Mouse (Mus musculus): ENCODE results near the gene Med31. TPM values are rescaled to one million over a fixed set of nuclear protein-coding genes. Genes with fewer than 3 reads are reported as not detected.
A peak's percentile ranks its signal among the peaks of the same experiment; 100 is the strongest.
"Not testable (repeated sequence)": the region's sequence is repeated elsewhere in the genome, so short reads cannot be mapped to it uniquely, and the experiment has no call there.

The Med31 gene
- total RNA-seq, 2 experiments from 2014 or later = 14.7 to 14.8 TPM

DNA sequence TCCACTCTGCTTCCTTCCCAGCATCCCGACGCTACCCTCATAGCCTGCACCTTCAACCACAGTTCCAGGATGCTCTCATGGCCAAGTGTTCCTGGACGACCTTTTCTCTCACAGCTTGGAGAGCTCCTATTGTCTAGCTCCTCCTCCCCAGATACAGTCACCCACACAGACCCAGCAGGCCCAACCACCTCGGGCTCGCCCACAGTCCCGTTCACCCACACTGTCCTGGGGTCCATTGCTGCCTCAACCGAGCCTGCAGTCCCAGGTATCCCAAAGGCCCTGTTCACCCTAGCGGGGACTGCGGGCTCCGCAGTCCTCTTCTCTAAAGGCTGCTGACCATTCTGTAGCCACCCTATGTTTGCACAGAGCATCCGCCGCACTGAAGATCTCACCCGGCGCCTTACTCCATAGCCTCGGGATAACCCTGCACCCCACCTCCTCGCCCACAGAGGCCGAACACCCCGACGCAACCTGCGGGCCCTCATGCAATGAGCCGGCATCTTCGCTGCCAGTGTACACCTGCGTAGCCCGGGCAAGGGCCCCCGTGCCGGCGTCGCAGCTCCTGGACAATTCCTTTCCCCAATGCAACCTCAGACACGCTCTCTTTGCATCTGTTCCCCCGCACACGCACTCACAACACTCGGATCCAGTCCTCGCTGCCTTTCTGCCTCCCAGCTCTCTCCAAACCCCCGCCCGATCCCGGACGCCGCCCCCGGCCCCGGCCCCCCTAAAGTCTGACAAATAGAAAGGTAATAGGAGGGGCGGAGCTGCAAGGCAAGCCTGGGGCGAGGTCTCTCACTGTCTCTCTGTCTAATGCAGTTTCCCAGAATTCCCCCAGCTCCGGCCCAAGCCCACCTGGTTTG is 8.8 kb downstream of the Med31 start, which contains the start of gene Gm43951:
Gene Gm43951, minus strand, starts transcription at position 500 of the 863 bp plus-strand sequence.
- no peak for DNase-seq (ENCODE audit: low spot score in 2 of 2)

DNA sequence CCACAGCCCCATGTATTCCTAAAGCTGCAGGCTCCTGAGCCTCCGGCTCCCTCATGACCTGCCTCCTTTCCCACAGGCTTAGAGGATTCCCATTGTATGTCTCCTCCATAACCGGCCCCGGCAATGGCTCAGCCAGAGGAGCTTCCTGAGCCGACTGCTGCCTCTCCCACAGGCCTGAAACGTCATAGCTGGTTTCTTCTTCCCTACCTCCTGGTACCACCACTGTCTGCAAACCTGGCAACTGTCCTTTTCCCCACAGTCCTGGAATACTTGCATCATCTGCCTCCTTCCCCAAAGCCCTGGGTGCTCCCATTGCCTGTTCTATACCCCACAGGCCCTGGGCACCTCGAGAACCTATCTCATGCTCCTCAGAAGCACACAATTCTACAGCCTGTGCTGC is 10.1 kb downstream of the Med31 start:
- DNase-seq (ENCODE audit: low spot score in 2 of 2) = no peak

DNA sequence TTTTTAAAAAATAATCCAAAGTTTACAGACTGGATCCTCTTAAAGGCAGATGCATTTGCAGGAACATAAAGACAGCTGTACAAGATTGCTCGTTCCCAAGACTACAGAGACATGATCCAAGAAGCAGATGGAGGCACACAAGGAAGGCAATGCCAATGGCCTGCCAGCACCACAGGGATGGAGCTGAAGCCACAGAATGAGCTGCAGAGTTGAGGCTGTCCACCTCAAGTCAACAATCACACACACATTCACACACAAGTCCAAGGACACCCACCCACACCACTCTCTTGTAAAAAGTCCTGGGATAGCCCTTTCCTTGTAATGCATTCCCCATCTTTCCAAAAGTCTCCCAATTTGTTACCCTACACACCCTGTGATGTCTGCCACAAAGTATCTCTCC is 12.0 kb downstream of the Med31 start:
- DNase-seq (ENCODE audit: low spot score in 2 of 2) = no peak

DNA sequence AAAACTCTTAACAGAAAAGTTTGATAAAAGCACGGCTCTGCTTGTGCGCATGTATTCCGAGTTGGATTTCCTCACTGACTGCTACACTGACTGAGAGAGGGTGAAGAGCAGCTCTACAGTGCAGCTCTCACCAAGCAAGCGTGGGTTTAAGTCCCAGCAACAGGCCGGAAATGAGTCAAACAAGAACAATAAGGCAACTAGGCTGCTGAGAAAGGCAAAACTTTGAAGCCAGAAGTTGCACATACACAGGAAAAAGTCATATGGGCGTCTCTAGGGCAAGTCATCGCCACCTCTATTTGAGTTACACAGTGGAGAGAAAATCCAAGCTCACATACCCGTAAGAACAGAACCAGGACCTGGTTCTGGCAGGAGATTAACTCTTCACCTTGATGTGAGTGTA is 18.9 kb downstream of the Med31 start:
- no peak for DNase-seq (ENCODE audit: low spot score in 2 of 2)

DNA sequence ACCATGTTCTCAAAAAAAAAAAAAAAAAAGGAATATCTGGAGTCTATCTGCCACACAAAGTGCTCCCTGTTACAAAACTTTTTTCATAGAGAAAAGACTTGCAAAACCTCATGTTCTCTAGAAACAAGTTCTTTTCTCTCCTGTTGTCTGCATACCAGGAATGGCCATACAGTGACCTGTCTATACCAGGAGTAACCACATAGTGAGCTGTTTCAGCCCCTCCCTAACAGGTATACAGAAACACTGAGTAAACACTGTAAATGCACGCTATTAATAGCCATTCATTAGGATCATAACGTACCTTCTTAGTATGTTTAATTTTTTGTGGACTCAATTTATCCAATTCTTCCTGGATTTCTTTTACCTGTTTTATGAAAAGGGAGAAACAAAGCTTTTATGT is 21.1 kb downstream of the Med31 start:
- DNase-seq (ENCODE audit: low spot score in 2 of 2) = no peak

DNA sequence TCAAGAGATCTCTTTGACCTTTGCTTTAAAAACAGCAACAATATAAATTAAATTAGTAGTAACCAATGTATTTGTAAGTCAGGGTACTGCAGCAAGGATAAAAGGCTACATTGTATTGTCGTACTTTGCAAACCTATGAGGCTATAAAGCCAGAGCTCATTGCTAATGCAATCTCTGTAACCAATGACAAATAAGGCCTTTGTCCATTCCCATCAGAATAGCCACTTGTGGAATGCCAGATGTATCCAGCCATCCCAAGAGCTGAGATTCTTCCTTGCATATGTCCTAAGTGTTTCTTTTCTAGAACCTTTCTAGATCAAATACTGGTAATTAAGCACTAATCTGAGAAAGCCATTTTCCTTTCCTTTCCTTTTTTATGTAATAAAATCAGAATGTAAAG is 24.5 kb downstream of the Med31 start:
- no peak for DNase-seq (ENCODE audit: low spot score in 2 of 2)

DNA sequence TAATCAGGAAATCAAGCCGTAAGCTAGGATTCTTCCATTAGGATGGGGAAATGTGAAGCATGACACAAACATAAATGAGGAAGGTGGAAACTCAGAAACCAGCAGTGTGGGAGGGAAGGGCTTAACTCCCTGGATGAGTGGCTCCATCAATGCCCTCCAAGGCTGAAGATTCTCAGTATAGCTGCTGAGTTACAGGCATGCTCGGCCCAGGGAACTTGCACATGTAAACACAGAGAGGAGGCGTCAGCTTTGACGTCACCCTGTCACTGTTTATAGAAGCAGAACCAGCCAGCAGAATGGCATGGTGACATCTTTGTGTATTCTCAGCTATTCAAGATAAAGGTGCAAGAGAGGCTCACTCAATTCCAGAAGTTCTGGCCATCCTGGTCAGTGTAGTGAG is 31.1 kb downstream of the Med31 start:
- no peak for DNase-seq (ENCODE audit: low spot score in 2 of 2)

DNA sequence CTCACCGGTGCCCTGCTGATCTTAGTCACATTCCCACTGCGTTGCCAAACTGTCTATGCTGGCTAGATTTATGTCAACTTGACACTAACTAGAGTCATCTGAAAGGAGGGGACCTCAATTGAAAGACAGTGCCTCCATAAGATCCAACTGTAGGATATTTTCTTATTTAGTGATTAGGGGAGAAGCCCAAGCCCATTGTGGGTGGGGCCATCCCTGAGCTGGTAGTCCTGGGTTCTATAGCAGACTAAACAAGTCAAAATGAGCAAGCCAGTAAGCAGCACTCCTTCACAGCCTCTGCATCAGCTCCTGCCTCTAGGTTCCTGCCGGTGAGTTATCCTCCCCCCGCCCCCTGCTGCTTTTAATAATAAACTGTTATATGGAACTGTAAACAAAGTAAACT is 34.3 kb downstream of the Med31 start:
- DNase-seq (ENCODE audit: low spot score in 2 of 2) = no peak

DNA sequence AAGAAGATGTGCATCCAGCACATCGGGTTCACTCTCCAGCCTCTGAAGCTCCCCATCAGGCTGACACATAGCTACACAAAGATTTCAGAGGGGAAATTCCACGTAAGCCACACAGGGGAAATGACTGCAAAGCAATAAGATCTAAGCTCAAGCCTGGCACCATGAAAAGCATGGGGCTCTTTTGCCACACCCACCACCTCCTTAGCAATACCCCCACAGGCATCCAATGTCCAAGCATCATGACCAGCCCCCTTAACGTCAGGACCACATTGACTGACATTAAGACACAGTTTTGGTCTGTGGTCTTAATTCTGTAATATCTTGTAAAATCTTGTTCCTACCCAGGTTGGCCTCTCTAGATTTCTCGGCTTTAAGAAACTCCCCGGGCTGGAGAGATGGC is 34.8 kb downstream of the Med31 start:
- DNase-seq (ENCODE audit: low spot score in 2 of 2) = no peak

DNA sequence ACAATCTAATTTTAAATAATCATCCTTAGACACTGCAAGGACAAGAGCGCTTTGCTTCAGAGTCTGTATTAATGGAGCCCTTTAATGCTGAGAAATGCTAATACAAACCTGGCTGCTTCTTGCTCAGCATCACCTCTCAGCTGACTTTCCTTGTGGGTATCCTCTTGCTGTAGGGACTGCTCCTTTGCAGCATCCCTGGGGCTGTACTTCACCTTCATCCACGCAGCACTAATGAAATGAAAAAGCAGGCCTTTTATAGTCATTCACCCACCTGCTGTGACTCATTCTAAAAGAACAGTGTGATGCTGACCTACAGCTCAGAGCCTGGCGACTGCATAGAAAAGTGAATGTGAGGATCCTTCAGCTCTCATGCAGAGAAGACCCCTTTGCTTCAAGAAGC is 38.8 kb downstream of the Med31 start:
- DNase-seq (ENCODE audit: low spot score in 2 of 2) = no peak

DNA sequence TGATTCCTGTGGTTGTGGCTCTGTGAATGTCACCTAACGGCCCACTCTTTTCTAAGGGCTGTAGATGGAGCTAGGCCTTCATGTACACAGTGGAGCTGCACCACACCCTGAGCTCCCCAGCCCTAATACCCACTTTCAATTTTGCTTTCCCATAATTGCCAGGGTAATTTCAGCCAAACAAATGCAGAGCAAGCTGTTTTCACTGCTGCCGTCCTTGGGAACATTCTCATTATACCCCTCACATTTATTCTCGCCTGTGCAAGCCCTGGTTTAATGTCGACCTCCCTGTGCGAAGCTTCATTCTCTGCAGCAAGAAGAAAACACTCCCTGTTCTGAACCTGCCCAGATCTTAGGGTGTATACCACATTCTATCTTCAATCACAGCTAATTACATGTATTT is 39.4 kb downstream of the Med31 start:
- peak in 1 of 2 experiments; percentile 53 for DNase-seq (ENCODE audit: low spot score in 2 of 2)

DNA sequence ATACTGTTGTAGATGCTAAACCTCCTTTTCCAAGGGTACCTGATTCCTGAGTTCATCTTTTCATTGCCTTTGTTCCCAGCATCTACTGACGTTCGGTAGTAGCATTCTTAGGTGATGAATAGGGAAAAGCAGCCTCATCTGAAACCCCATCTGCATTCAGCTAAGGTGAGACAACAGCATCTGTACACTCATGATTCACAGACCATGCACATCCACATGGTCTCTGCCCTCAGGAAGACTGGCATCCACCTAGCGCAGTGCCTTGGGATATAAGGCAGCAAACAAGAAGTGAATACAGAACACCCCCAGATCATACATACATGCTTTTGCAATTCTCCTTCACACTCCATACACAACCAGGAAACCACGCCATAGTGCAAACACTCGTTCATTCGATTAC is 40.7 kb downstream of the Med31 start:
- no peak for DNase-seq (ENCODE audit: low spot score in 2 of 2)

DNA sequence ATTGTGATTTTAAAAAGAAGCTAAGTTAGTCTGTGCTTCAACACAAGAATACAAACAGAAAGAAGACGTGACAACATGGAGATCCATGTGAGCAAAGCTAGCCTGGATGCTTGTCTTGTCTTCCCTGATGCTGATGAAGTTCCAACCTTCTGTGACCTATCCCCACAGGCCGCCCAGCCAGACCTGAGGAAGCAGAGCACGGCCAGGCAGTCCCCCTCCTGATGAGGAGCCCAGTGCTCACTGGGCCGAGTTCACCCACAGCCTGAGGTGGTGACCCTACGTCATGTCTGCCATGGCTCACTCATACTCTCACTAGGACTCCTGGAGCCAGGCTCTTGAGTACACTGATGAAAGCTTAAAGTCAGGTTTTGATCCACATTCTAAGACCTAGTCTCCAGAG is 41.9 kb downstream of the Med31 start:
- DNase-seq (ENCODE audit: low spot score in 2 of 2) = no peak

DNA sequence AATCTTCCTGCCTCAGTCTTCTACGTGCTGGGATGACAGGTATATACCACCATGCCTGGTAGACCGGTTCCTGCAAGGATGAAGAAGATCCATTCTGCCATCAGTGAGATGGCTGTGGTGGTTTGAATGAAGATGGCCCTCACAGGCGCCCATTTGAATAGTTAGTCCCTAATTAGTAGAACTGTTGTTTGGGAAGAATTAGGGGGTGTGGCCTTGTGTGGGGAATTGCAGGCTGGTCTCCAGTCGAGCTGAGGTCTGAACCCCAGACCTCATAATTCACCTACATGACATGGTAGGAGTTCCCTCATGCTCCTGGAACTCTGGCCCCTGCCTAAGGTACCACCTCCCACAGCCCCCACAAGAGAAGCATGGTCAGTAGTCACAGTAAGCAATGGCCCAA is 43.5 kb downstream of the Med31 start:
- not testable (repeated sequence) for DNase-seq (ENCODE audit: low spot score in 2 of 2)

DNA sequence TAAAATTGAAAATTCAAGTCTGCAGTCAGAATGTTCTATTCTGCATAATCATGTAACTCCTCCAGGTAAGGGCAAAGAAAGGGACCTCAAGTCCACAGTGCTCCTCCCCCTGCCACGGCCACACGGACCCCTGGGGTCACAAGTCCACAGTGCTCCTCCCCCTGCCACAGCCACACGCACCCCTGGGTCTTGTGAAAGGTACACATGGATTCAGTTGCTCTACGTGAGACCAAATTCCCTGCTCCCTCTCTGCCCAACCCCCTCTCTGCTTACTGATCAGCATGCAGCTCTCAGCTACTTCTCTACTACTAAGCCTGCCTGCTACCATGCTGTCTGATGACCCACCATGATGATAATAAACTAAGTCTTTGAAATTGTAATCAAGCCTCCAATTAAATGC is 45.5 kb downstream of the Med31 start:
- no peak for DNase-seq (ENCODE audit: low spot score in 2 of 2)

DNA sequence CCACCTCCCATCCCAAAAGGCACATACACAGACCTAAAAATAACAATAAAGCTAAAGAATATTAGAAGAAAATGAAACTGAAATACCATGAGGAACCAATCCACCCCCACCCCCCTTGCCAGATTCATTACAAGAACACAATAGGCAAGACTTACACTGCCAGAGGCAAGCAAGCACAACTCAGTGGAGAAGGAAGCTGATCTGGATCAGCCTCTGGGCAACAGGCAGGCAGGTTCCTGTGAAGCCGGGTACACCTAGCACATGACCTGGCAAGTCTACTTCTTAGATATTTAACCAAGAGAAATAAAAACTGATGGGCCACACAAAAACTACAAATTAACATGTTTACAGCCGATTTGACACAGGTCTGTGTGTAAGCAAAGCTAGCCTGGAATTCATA is 52.2 kb downstream of the Med31 start:
- DNase-seq (ENCODE audit: low spot score in 2 of 2) = no peak

Other genes with a start within 250 kb of the Med31 start
- gene Aipl1, start 178.1 kb downstream of the Med31 start, total RNA-seq (2021) = under 1 TPM in 1 of 2 experiments, not detected in 1; 0.14 TPM
- 1 to 10 TPM; 2.4 to 3.0 TPM for gene Pimreg, start 173.6 kb downstream of the Med31 start, total RNA-seq (2021)
- 10 to 100 TPM; 20.9 to 22.2 TPM for gene Pitpnm3, start 79.8 kb downstream of the Med31 start, total RNA-seq (2021)
- gene Gm43951, start 8.8 kb downstream of the Med31 start, total RNA-seq (2021) = 10 to 100 TPM; 10.9 to 11.3 TPM
- 10 to 100 TPM; 22.9 to 23.3 TPM for gene 4933427D14Rik, start 8.1 kb downstream of the Med31 start, total RNA-seq (2021)
- gene Txndc17, start 8.0 kb downstream of the Med31 start, total RNA-seq (2021) = 10 to 100 TPM; 38.1 to 44.3 TPM
- 10 to 100 TPM; 12.4 to 13.4 TPM for gene Slc13a5, start 51.6 kb upstream of the Med31 start, total RNA-seq (2021)
- 1 to 10 TPM; 2.4 to 2.9 TPM for gene Xaf1, start 86.0 kb upstream of the Med31 start, total RNA-seq (2021)
- gene Fbxo39, start 98.9 kb upstream of the Med31 start, total RNA-seq (2021) = not detected
- 1 to 10 TPM; 2.6 to 5.0 TPM for gene Tekt1, start 146.8 kb upstream of the Med31 start, total RNA-seq (2021)
- gene Smtnl2, start 196.1 kb upstream of the Med31 start, total RNA-seq (2021) = 1 to 10 TPM; 3.0 to 4.4 TPM
- not detected for gene Ggt6, start 219.9 kb upstream of the Med31 start, total RNA-seq (2021)
- 10 to 100 TPM; 50.3 to 53.1 TPM for gene Mybbp1a, start 225.8 kb upstream of the Med31 start, total RNA-seq (2021)

Measured in layer of hippocampus, postnatal 14 days (tissue).